Mouse (Mus musculus) limb, embryonic 14.5 days (tissue): Measurements from ENCODE around the gene Cops7b. TPM values are rescaled to one million over a fixed set of nuclear protein-coding genes. Genes with fewer than 3 reads are reported as not detected.

Experiments
- ATAC-seq: fragments of 200-750 bp; cut with Nextera tagmentation; 2 replicates; pipeline ENCODE4 v1.8.0; 2017; ENCODE audit warnings: low read depth, moderate number of reproducible peaks, moderate TSS enrichment; ENCODE audit not compliant: low FRiP score
- DNase-seq: peaks from one replicate; pipeline ENCODE4 v3.0.0-alpha.2; 2015; ENCODE audit warnings: low spot score
- H3K27ac ChIP-seq: fragments of 300-500 bp; sonication (generic); replicated peaks from 2 replicates; pipeline ENCODE4 v1.5.1; 2014; ENCODE audit warnings: low read depth, mild to moderate bottlenecking, low read length, moderate library complexity, mixed read lengths
- H3K27me3 ChIP-seq: fragments of 300-500 bp; sonication (generic); 2 replicates; pipeline ENCODE4 v1.6.1; 2014; ENCODE audit warnings: low read length, mixed read lengths; ENCODE audit not compliant: control insufficient read depth, insufficient read depth
- H3K36me3 ChIP-seq: fragments of 300-500 bp; sonication (generic); 2 replicates; pipeline ENCODE4 v1.6.1; 2014; ENCODE audit warnings: mild to moderate bottlenecking, low read length, moderate library complexity, mixed read lengths; ENCODE audit not compliant: control insufficient read depth, insufficient read depth
- H3K4me1 ChIP-seq: fragments of 300-500 bp; sonication (generic); 2 replicates; pipeline ENCODE4 v1.6.1; 2014; ENCODE audit warnings: antibody characterized with exemption, low read length, mixed read lengths; ENCODE audit not compliant: control insufficient read depth, insufficient read depth
- H3K4me2 ChIP-seq: fragments of 300-500 bp; sonication (generic); replicated peaks from 2 replicates; pipeline ENCODE4 v1.6.1; 2014; ENCODE audit warnings: low read depth, mild to moderate bottlenecking, low read length, moderate library complexity; ENCODE audit not compliant: severe bottlenecking
- H3K4me3 ChIP-seq: fragments of 300-500 bp; sonication (generic); replicated peaks from 2 replicates; pipeline ENCODE4 v1.5.1; 2014; ENCODE audit warnings: low read length
- H3K9ac ChIP-seq: fragments of 300-500 bp; sonication (generic); 2 replicates; pipeline ENCODE4 v1.6.1; 2014; ENCODE audit warnings: mild to moderate bottlenecking, low read depth, low read length, moderate library complexity; ENCODE audit not compliant: severe bottlenecking
- H3K9me3 ChIP-seq: fragments of 300-500 bp; sonication (generic); 2 replicates; pipeline ENCODE4 v1.6.1; 2016; ENCODE audit warnings: low read length; ENCODE audit not compliant: control insufficient read depth
- POLR2A ChIP-seq: fragments of 200-500 bp; IDR thresholded peaks from 2 replicates; pipeline ENCODE4 v1.8.0; 2012; ENCODE audit warnings: inconsistent platforms, mild to moderate bottlenecking, moderate library complexity, borderline replicate concordance; ENCODE audit not compliant: insufficient read depth, insufficient read length; ENCODE audit errors: extremely low read depth
- WGBS: fragments of 180-500 bp; shearing (Covaris S2); extraction: QIAGEN DNeasy Blood & Tissue Kit; methylation state at CpG from one replicate; pipeline ENCODE4 v1.1.7; 2014; 5-methylcytosine and 5-hydroxymethylcytosine counted together
- polyA plus RNA-seq, 2 experiments: library from polyadenylated mRNA; depleted of rRNA in 1 of 2; stranded (reverse) in 1 of 2; unstranded in 1 of 2; fragments of >200 nt; fragmentation: Nextera tagmentation in 1 of 2; extraction: Ambion mirVana in 1 of 2; gene quantifications; 2 replicates each; pipeline versions ENCODE4 v1.2.1 to v1.2.3; 2012 to 2014

Cops7b gene
- polyA plus RNA-seq, 2 experiments, result 35.6 to 62.1 TPM

- H3K4me3 ChIP-seq, result no peak overlapping the region
- no peaks in the 10 kb centered on the region for H3K27me3 ChIP-seq
- no peak overlapping the region for H3K27ac ChIP-seq
- 64% methylated on average over 3 of the region's 3 CpGs for WGBS
- DNase-seq, result no peak
- no peak overlapping the region for H3K4me2 ChIP-seq
- H3K4me1 ChIP-seq, result no peaks in the 10 kb centered on the region
- peaks cover 65% of the 10 kb centered on the region for H3K36me3 ChIP-seq
- no peaks in the 10 kb centered on the region for H3K9me3 ChIP-seq
- no peak overlapping the region for H3K9ac ChIP-seq
- TF ChIP-seq POLR2A, result no peak
- no peak for ATAC-seq
Measured at GRCm38 (mm10) chr1:86546797-86547196, 35.9 kb upstream of the Cops7b start.

GRCm38 (mm10) chr1:86551299-86551698 lies 31.4 kb upstream of the Cops7b start:
- TF ChIP-seq POLR2A, result no peak
- H3K9me3 ChIP-seq, result no peaks in the 10 kb centered on the region
- WGBS, result 79% methylated on average over 4 of the region's 4 CpGs

GRCm38 (mm10) chr1:86551877-86552276 lies 30.8 kb upstream of the Cops7b start:
- Histone ChIP-seq H3K36me3 (peaks cover 24% of the 10 kb centered on the region; the same call in 1 of the 2 replicates), H3K9ac (no peak overlapping the region), H3K4me2 (no peak overlapping the region), H3K9me3 (no peaks in the 10 kb centered on the region), H3K27me3 (no peaks in the 10 kb centered on the region), H3K4me3 (no peak overlapping the region), H3K4me1 (no peaks in the 10 kb centered on the region), H3K27ac (no peak overlapping the region)
- no peak for DNase-seq
- WGBS, result 57% methylated on average over 2 of the region's 2 CpGs
- ATAC-seq, result no peak
- TF ChIP-seq POLR2A, result no peak

More at GRCm38 (mm10) chr1:86551299-86551698, 31.4 kb upstream of the Cops7b start:
- H3K27me3 ChIP-seq, result no peaks in the 10 kb centered on the region
- no peak overlapping the region for H3K4me3 ChIP-seq
- ATAC-seq, result no peak
- H3K27ac ChIP-seq, result no peak overlapping the region
- DNase-seq, result no peak
- H3K4me1 ChIP-seq, result no peaks in the 10 kb centered on the region
- peaks cover 23% of the 10 kb centered on the region; the same call in 1 of the 2 replicates for H3K36me3 ChIP-seq
- no peak overlapping the region for H3K9ac ChIP-seq
- no peak overlapping the region for H3K4me2 ChIP-seq

GRCm38 (mm10) chr1:86555665-86556064 lies 27.0 kb upstream of the Cops7b start:
- no peak for TF ChIP-seq POLR2A
- 73% methylated on average over 3 of the region's 3 CpGs for WGBS
- Histone ChIP-seq H3K36me3 (peaks cover 15% of the 10 kb centered on the region; the same call in 1 of the 2 replicates), H3K4me3 (no peak overlapping the region), H3K4me2 (no peak overlapping the region), H3K9me3 (no peaks in the 10 kb centered on the region), H3K27me3 (no peaks in the 10 kb centered on the region), H3K4me1 (no peaks in the 10 kb centered on the region), H3K9ac (no peak overlapping the region), H3K27ac (no peak overlapping the region)
- DNase-seq, result no peak
- no peak for ATAC-seq

- H3K36me3 ChIP-seq, result peaks cover 18% of the 10 kb centered on the region
- DNase-seq, result no peak
- no peaks in the 10 kb centered on the region for H3K9me3 ChIP-seq
- H3K27me3 ChIP-seq, result no peaks in the 10 kb centered on the region
- H3K27ac ChIP-seq, result no peak overlapping the region
- H3K9ac ChIP-seq, result no peak overlapping the region
- ATAC-seq, result no peak
- no peak overlapping the region for H3K4me3 ChIP-seq
- H3K4me1 ChIP-seq, result no peaks in the 10 kb centered on the region
- 69% methylated on average over 7 of the region's 7 CpGs for WGBS
- no peak for TF ChIP-seq POLR2A
- H3K4me2 ChIP-seq, result no peak overlapping the region
Measured at GRCm38 (mm10) chr1:86557872-86558271, 24.8 kb upstream of the Cops7b start.

- Histone ChIP-seq H3K4me1 (no peaks in the 10 kb centered on the region), H3K36me3 (peaks cover 26% of the 10 kb centered on the region), H3K9me3 (no peaks in the 10 kb centered on the region), H3K4me2 (no peak overlapping the region), H3K4me3 (no peak overlapping the region), H3K27ac (no peak overlapping the region), H3K27me3 (no peaks in the 10 kb centered on the region), H3K9ac (no peak overlapping the region)
- no peak for TF ChIP-seq POLR2A
- ATAC-seq, result no peak
- DNase-seq, result no peak
- WGBS, result 91% methylated on average over 3 of the region's 3 CpGs
Measured at GRCm38 (mm10) chr1:86559232-86559631, 23.5 kb upstream of the Cops7b start.
